Mouse (Mus musculus): ENCODE measurements around the gene Alyref. TPM values are rescaled to one million over a fixed set of nuclear protein-coding genes. Genes with fewer than 3 reads are reported as not detected.

The Alyref gene
- total RNA-seq, 2 experiments from 2014 or later, result 86.1 to 88.3 TPM

DNA sequence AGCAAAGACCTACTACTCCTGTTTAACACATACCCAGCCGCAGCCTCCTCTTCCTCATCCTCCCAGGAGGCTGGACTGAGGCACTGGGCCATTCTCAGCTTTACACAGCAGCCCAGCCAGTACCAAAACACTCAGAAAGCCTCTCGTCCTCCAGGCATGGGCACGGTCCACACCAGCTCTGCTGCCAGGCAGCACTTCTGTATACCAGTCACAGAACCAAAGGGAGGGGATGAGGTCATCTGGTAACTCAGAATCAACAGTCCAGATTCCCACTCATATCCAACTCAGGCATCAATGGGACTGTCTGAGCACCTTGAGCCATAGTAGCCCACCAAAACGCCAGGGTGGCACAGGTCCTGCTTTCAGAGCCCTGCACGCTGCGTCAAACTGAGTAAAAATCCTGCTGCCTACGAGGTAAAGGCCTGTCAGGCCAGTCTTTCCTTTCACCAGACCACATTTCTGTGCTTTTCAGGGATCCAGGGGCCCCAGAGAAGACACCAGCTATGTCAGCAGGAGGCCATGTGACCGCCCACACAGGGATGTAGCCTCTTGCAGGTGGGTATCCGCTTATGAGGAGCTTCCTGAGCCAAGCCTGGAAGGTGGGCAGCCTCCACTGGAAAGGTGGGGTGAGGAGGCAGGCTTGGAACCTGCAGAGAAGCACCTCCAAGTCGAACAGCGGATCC is 28.8 kb upstream of the Alyref start:
- no peak for DNase-seq
- intact Hi-C loops (cut with DNase I), result no loop called here

GRCm38 (mm10) chr11:120625152-120625775 is 27.1 kb upstream of the Alyref start, which contains the start of gene Sirt7:
Gene Sirt7, minus strand, starts transcription at chr11:120625240.
- DNase-seq, result no peak
- intact Hi-C loops (cut with DNase I), result no loop called here

GRCm38 (mm10) chr11:120624680-120625111 is 26.5 kb upstream of the Alyref start:
- intact Hi-C loops (cut with DNase I), result loop anchor here (1.0 kb wide), 1 partner anchor 88 kb away; no protein-coding TSS in a partner anchor
- peak; percentile 89 to 92 for DNase-seq

GRCm38 (mm10) chr11:120623961-120624679 is 26.0 kb upstream of the Alyref start:
- peak; percentile 74 to 82 for DNase-seq
- intact Hi-C loops (cut with DNase I), result loop anchor here (1.0 kb wide), 1 partner anchor 88 kb away; no protein-coding TSS in a partner anchor

DNA sequence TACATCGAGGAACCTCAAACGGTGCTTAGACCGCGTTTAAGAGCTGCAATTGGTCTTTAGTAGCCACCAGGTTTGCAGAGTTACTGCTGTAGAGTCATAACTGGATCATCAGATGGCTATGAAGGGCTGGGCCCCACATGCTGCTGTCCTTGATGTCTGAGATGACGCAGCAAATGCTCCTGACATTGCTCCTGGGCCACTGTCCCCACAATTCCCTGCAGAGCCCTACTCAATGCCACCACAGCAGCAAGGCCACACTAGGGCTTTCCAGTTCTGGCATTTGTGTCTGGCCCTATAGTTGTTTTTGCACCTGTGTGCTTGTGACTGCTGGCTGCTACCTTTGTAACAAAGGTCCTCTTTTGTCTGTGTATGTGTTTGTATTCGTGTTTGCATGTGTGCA is 24.6 kb upstream of the Alyref start:
- intact Hi-C loops (cut with DNase I), result no loop called here
- DNase-seq, result no peak

GRCm38 (mm10) chr11:120620195-120620594 is 22.0 kb upstream of the Alyref start:
- DNase-seq, result no peak
- intact Hi-C loops (cut with DNase I), result no loop called here

DNA sequence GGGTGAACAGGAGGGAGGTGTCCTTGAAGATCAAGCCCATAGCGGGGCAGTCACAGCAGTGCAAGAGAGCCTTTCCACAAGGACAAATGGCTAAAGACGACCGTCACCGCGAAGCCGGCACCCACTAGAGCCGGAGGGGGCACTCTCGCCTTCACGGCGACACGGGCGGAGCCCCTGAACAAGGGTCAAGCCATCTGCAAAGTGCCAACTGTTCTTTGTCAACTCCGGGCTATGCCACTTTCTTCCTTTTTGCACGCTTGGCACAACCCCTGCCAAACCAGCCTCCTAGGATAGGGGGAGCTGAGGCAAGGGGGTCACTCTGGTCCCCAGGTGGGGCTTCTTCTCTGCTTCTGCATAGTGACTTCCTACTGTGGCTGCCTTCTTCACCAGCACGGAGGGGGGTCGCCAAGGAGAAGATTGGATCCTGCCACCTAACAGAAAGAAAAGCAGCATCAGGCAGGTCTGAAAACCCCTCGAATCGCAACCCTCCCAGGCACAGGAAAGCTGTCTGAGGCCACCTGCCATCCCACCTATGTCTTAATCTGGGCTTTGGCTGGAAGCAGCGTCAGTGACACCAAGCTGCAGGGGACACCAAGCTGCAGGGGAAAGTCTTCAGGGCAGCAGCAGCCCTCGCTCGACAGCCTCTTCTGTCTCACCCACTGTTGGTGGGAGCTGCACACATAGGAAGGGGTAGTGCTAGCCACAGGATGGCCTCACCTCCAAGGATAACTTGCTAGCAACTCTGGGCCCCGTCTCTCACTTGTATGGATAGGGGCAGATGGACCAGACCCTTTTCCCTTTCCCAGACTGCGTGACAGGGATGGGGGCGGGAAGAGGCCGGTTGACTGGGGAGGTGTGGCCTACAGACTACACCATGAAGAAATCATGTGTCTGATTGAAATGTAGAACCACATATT is 20.7 kb upstream of the Alyref start:
- no peak for DNase-seq
- intact Hi-C loops (cut with DNase I), result no loop called here

GRCm38 (mm10) chr11:120617519-120618112 is 19.5 kb upstream of the Alyref start, which contains the start of gene Pcyt2:
Gene Pcyt2, minus strand, starts transcription at chr11:120617936.
- DNase-seq, result peak; percentile 91 to 92
- intact Hi-C loops (cut with DNase I), result no loop called here

- intact Hi-C loops (cut with DNase I), result no loop called here
- no peak for DNase-seq
Observed at GRCm38 (mm10) chr11:120616617-120617294, 18.6 kb upstream of the Alyref start.

DNA sequence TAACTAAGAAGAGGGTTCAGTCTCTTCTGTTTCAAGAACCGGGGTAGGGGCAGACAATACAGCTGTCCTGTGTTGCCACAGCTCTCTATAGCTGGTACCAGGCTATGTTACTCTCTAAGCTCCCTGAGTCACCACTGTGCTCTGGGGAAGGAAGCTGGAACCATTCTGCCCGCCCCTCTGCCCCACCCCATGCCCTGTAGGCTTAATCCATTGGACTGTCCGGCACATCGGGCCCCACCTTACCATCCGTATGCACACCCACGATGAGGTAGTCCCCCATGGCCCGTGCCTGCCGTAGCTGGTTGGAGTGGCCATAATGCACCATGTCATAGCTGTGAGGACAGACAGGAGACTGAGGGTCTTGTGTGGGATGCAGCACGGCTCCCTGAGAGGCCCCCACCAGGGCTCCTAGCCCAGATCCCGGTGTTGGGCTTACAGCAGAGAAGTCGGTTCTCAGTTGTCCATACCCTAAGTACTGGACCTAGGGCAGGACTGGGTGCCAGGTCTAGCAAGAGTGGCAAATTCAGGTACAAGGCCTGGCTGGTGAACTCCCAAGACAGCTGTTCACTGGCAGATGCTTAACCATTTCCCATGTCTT is 17.5 kb upstream of the Alyref start:
- no peak for DNase-seq
- intact Hi-C loops (cut with DNase I), result no loop called here

DNA sequence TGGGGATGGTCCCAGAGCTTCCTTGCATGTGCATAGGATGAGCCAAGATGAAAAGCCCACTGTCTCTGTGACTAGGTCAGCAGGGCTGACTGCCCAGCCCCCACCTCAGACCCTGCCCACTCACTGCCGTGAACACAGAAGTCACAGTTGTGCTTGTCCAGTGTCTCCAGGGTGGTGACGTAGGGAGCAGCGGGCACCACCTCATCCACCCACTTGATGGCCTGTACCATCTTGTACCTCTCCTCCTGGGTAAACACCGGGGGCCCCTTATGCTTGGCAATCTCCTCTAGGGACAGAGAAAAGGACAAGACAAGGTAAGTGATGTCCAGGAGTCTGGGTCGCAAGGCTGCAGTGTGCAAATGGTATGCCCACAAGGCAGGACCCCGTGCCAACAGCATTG is 17.0 kb upstream of the Alyref start:
- no peak for DNase-seq
- intact Hi-C loops (cut with DNase I), result no loop called here

DNA sequence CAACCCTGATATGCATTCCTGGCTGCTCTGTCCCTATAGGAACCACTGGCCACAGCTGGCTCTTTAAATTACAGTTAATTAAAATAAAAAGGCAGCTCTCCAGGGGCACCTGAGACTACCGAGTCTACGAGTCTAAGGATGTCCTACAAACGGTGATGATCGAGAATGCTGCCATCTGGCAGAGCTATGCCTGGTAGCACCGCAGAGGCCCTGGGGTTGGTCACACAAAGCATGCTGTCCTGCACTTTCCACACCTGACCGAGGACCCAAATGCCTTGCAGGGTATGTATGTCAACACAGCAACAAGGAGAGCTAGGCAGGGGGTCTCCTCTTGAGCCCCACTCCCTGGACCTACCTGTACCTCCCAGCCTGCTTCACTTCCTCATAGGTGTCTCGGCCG is 15.8 kb upstream of the Alyref start:
- intact Hi-C loops (cut with DNase I), result loop anchor here (2.0 to 5.0 kb wide), 3 partner anchors 33 to 122 kb away; partner anchors contain the start of genes Arhgdia and Slc25a10

GRCm38 (mm10) chr11:120613481-120613972 is 15.4 kb upstream of the Alyref start:
- intact Hi-C loops (cut with DNase I), result loop anchor here (2.0 to 5.0 kb wide), 3 partner anchors 33 to 121 kb away; partner anchors contain the start of genes Arhgdia and Slc25a10

More for the DNA sequence above, 15.8 kb upstream of the Alyref start:
- DNase-seq, result no peak

DNA sequence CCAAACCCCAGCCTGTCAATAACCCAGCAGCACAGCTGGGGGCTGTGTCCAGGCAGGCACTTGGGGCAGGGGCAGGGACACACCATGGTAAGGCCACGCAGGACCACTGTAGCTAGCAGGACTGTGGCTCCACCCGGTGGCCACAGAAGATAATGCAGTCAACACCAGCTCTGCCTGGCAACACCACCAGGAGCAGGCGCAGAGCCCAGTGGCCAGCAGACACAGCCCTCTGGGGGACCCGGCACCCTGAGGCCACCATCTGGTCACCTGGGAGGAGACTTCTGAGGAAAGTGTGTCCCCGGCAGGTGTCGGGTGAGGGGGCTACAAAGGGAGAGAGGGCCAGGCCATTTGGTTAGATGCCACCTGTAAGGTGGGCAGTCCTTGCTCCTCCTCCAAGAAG is 14.6 kb upstream of the Alyref start:
- peak; percentile 82 to 87 for DNase-seq
- intact Hi-C loops (cut with DNase I), result loop anchor here (2.0 to 5.0 kb wide), 3 partner anchors 32 to 120 kb away; partner anchors contain the start of genes Arhgdia and Slc25a10

More at GRCm38 (mm10) chr11:120613481-120613972, 15.4 kb upstream of the Alyref start:
- DNase-seq, result no peak

DNA sequence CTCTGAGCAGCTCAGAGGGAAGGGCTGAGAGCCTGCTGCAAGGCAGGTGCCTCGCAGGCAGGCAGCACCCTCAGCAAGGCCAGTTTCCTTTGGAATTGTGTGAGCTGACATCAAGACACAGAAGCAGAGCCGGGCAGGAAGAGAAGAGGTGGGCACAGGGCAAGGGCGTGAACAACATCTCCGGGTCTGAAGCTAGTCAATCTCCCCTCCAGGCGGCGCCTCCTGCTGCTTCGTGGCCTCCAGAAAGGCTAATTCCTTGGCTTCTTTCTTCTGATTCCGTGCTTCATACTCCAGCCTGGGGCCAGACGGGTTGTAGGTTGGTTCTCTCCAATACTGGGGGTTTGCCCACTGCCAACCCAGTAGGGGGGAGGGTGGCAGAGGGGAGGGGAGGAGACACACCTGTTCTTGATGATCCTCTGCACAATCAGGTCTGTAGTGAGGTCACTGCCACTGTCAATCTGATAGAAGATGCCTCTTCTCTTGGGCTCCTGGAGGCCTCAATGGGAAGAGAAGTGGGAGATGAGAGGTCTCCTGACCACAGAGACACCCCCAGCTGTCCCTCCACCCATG is 12.4 kb upstream of the Alyref start:
- no peak for DNase-seq
- intact Hi-C loops (cut with DNase I), result loop anchor here (5.0 kb wide), 1 partner anchor 118 kb away; the partner anchor contains the start of gene Slc25a10

DNA sequence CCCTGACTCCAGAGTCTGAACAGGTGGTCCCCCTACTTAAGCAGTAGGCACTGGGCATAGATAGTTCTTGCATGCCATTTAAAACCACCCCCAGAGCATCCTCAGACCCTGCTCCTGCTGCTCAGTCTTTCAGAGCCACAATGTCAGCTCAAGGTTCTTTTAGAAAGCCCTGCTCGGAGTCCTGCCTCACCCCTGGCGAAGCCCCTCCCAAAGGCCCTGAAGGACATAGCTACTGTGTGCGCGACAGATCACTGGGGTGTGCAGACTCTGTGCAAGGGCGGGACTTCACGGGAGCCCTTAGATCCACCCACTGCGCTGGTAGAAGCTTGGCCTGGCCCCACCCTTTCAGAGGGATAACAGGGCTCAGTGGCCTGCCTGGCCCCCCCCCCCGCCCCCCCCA is 11.1 kb upstream of the Alyref start:
- intact Hi-C loops (cut with DNase I), result no loop called here

DNA sequence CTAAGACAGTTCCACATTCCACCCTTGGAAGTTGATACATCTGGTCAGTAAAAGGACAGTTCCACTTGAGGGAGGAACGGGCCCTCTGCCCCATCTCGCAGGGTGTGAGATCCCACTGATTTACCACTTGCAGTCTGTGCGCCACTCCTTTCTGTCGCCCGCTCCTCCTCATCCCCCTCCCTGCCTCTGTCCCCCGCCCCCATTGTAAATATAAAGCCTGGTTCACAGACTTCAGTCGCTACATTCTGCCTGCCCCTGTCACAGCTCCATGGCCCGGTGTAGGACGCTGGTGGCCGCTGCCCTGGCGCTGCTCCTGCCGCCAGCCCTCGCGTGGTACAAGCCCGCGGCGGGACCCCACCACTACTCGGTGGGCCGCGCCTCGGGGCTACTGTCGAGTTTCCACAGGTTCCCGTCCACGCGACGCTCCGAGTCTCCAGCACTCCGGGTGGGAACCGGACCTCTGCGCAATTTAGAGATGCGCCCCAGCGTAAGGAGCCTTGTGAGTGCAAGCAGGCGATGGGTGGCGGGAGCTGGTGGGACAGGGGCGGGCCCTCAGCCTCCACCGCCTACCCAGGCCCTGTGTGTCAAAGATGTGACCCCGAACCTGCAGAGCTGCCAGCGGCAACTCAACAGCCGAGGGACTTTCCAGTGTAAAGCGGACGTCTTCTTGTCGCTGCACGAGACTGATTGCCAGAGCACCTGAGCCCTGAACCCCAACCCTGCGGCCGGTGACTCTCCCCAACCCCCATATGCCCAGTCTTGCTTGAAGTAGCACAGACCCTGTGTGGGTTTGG is 10.3 kb upstream of the Alyref start, which contains the start of gene Npb:
Gene Npb (plus strand): TSS at position 237 of the 794 bp plus-strand sequence.
- DNase-seq, result no peak
- intact Hi-C loops (cut with DNase I), result no loop called here

More for the DNA sequence above, 11.1 kb upstream of the Alyref start:
- DNase-seq, result peak in 1 of 2 experiments; percentile 32
